Mouse (Mus musculus): ENCODE data around the gene Zfp213. TPM values are rescaled to one million over a fixed set of nuclear protein-coding genes. Genes with fewer than 3 reads are reported as not detected.

Zfp213 gene
- polyA plus RNA-seq, 1 experiment from 2014 or later, result 14.8 TPM

Other genes with a start within 250 kb of the Zfp213 start
- not detected in 2 replicates for gene Vmn2r115, start 220.5 kb downstream of the Zfp213 start, polyA plus RNA-seq (2014; fragmentation: Nextera tagmentation; extraction: Ambion mirVana)
- gene Vmn2r116, start 179.6 kb downstream of the Zfp213 start, polyA plus RNA-seq (2014; fragmentation: Nextera tagmentation; extraction: Ambion mirVana), result not detected in 2 replicates
- gene Vmn2r117, start 84.5 kb downstream of the Zfp213 start, polyA plus RNA-seq (2014; fragmentation: Nextera tagmentation; extraction: Ambion mirVana), result not detected in 2 replicates
- gene Zfp13, start 35.2 kb upstream of the Zfp213 start, polyA plus RNA-seq (2014; fragmentation: Nextera tagmentation; extraction: Ambion mirVana), result 5.6 and 6.3 TPM in 2 replicates
- gene Zscan10, start 36.6 kb upstream of the Zfp213 start, polyA plus RNA-seq (2014; fragmentation: Nextera tagmentation; extraction: Ambion mirVana), result 0.12 and 0.25 TPM in 2 replicates
- gene Mmp25, start 81.0 kb upstream of the Zfp213 start, polyA plus RNA-seq (2014; fragmentation: Nextera tagmentation; extraction: Ambion mirVana), result 0.27 TPM in 1 of 2 replicates, not detected in the other
- gene Bicdl2, start 96.3 kb upstream of the Zfp213 start, polyA plus RNA-seq (2014; fragmentation: Nextera tagmentation; extraction: Ambion mirVana), result 0.37 TPM in 1 of 2 replicates, not detected in the other
- 36.5 and 36.6 TPM in 2 replicates for gene Hcfc1r1, start 109.4 kb upstream of the Zfp213 start, polyA plus RNA-seq (2014; fragmentation: Nextera tagmentation; extraction: Ambion mirVana)
- gene Thoc6, start 109.6 kb upstream of the Zfp213 start, polyA plus RNA-seq (2014; fragmentation: Nextera tagmentation; extraction: Ambion mirVana), result 48.9 and 50.7 TPM in 2 replicates
- gene Tnfrsf12a, start 113.2 kb upstream of the Zfp213 start, polyA plus RNA-seq (2014; fragmentation: Nextera tagmentation; extraction: Ambion mirVana), result 7.9 and 9.5 TPM in 2 replicates
- 9.9 and 11.4 TPM in 2 replicates for gene Cldn6, start 115.0 kb upstream of the Zfp213 start, polyA plus RNA-seq (2014; fragmentation: Nextera tagmentation; extraction: Ambion mirVana)
- gene Cldn9, start 119.8 kb upstream of the Zfp213 start, polyA plus RNA-seq (2014; fragmentation: Nextera tagmentation; extraction: Ambion mirVana), result 0.49 and 0.56 TPM in 2 replicates
- 0.11 TPM in 1 of 2 replicates, not detected in the other for gene 1520401A03Rik, start 158.5 kb upstream of the Zfp213 start, polyA plus RNA-seq (2014; fragmentation: Nextera tagmentation; extraction: Ambion mirVana)
- gene Pkmyt1, start 162.1 kb upstream of the Zfp213 start, polyA plus RNA-seq (2014; fragmentation: Nextera tagmentation; extraction: Ambion mirVana), result 51.5 and 60.2 TPM in 2 replicates
- gene Paqr4, start 176.6 kb upstream of the Zfp213 start, polyA plus RNA-seq (2014; fragmentation: Nextera tagmentation; extraction: Ambion mirVana), result 10.4 and 11.4 TPM in 2 replicates
- gene Kremen2, start 181.6 kb upstream of the Zfp213 start, polyA plus RNA-seq (2014; fragmentation: Nextera tagmentation; extraction: Ambion mirVana), result 0.60 and 0.73 TPM in 2 replicates
- gene Flywch1, start 207.4 kb upstream of the Zfp213 start, polyA plus RNA-seq (2014; fragmentation: Nextera tagmentation; extraction: Ambion mirVana), result 39.1 and 42.3 TPM in 2 replicates
- gene Flywch2, start 221.8 kb upstream of the Zfp213 start, polyA plus RNA-seq (2014; fragmentation: Nextera tagmentation; extraction: Ambion mirVana), result 9.4 and 10.6 TPM in 2 replicates
- gene Srrm2, start 226.3 kb upstream of the Zfp213 start, polyA plus RNA-seq (2014; fragmentation: Nextera tagmentation; extraction: Ambion mirVana), result 355 and 398 TPM in 2 replicates